Mouse (Mus musculus) kidney, adult 2 months (tissue): ENCODE results near the gene Mum1.

Experiments
- CTCF ChIP-seq: fragments of 200-500 bp; conservative IDR thresholded peaks from 2 replicates; pipeline ENCODE4 v1.5.1; 2011; ENCODE audit warnings: low read depth, mild to moderate bottlenecking, control low read depth, low read length, moderate library complexity, mixed read lengths; ENCODE audit not compliant: insufficient read depth, insufficient read length
- POLR2A ChIP-seq: fragments of 200-500 bp; IDR thresholded peaks from one replicate; pipeline ENCODE4 v1.6.1; 2011; ENCODE audit warnings: low read depth, low read length, control low read depth

DNA sequence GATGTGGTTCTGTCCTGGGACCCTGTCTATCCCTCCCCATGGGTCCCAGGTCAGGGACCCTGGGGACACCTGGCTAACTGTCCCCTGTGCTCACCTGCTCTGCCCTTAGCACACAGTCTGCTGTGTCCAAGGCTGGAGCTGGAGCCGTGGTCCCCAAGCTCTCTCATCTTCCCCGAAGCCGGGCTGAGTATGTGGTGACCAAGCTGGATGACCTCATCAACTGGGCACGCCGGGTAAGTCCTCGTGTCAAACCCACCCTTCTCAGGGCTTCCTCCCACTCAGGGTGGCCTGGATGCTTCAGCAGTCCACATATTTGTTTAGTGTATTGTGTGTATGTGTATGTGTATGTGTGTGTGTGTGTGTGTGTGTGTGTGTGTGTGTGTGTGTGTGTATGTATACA lies 27.3 kb downstream of the Mum1 start:
- TF ChIP-seq CTCF (no peak), POLR2A (no peak)
